Mouse (Mus musculus): ENCODE results near the gene Ikbke. TPM values are rescaled to one million over a fixed set of nuclear protein-coding genes. Genes with fewer than 3 reads are reported as not detected.

The Ikbke gene
- polyA plus RNA-seq, 2 experiments: 4.2 to 13.4 TPM

- Histone ChIP-seq H3K27me3 (ENCODE audit: control insufficient read depth, insufficient read depth, low read length) (no peaks in the 10 kb centered on the region), H3K9me3 (ENCODE audit: control insufficient read depth, low read length) (no peaks in the 10 kb centered on the region), H3K4me1 (ENCODE audit: control insufficient read depth, insufficient read depth, low read length) (no peaks in the 10 kb centered on the region), H3K9ac (ENCODE audit: low read depth, low read length, severe bottlenecking) (no peak overlapping the region), H3K27ac (replicated peaks; ENCODE audit: low read depth, low read length) (no peak overlapping the region), H3K36me3 (ENCODE audit: control insufficient read depth, insufficient read depth, low read length) (peaks cover 23% of the 10 kb centered on the region), H3K4me3 (replicated peaks; ENCODE audit: low read length) (no peak overlapping the region), H3K4me2 (replicated peaks; ENCODE audit: low read depth, low read length, severe bottlenecking) (no peak overlapping the region)
- no peak for TF ChIP-seq POLR2A (IDR thresholded peaks at IDR 0.05; ENCODE audit: borderline replicate concordance, extremely low read depth, insufficient read depth, insufficient read length)
- ATAC-seq (ENCODE audit: low FRiP score, low read depth) (no peak), DNase-seq (ENCODE audit: low spot score) (no peak)
- 73% methylated on average over 4 of the region's 4 CpGs for WGBS
These were observed 5.2 kb upstream of the Ikbke start for GRCm38 (mm10) chr1:131284616-131285015.

- H3K9me3 ChIP-seq (ENCODE audit: control insufficient read depth, low read length): no peaks in the 10 kb centered on the region
These were observed 4.8 kb upstream of the Ikbke start for GRCm38 (mm10) chr1:131284167-131284566.

GRCm38 (mm10) chr1:131281731-131282130, 2.3 kb upstream of the Ikbke start:
- no peak for DNase-seq (ENCODE audit: low spot score)
- no peak for TF ChIP-seq POLR2A (IDR thresholded peaks at IDR 0.05; ENCODE audit: borderline replicate concordance, extremely low read depth, insufficient read depth, insufficient read length)
- no peaks in the 10 kb centered on the region for H3K27me3 ChIP-seq (ENCODE audit: control insufficient read depth, insufficient read depth, low read length)

More at GRCm38 (mm10) chr1:131284167-131284566, 4.8 kb upstream of the Ikbke start:
- ATAC-seq (ENCODE audit: low FRiP score, low read depth) (no peak), DNase-seq (ENCODE audit: low spot score) (no peak)
- H3K27me3 ChIP-seq (ENCODE audit: control insufficient read depth, insufficient read depth, low read length): no peaks in the 10 kb centered on the region
- TF ChIP-seq POLR2A (IDR thresholded peaks at IDR 0.05; ENCODE audit: borderline replicate concordance, extremely low read depth, insufficient read depth, insufficient read length): no peak
- H3K27ac ChIP-seq (replicated peaks; ENCODE audit: low read depth, low read length): no peak overlapping the region
- H3K4me1 ChIP-seq (ENCODE audit: control insufficient read depth, insufficient read depth, low read length): peaks cover under 1% of the 10 kb centered on the region; the same call in 1 of the 2 replicates
- peaks cover 19% of the 10 kb centered on the region for H3K36me3 ChIP-seq (ENCODE audit: control insufficient read depth, insufficient read depth, low read length)
- no peak overlapping the region for H3K4me3 ChIP-seq (replicated peaks; ENCODE audit: low read length)
- WGBS: 83% methylated on average over 1 of the region's 1 CpGs
- no peak overlapping the region for H3K9ac ChIP-seq (ENCODE audit: low read depth, low read length, severe bottlenecking)
- H3K4me2 ChIP-seq (replicated peaks; ENCODE audit: low read depth, low read length, severe bottlenecking): no peak overlapping the region

GRCm38 (mm10) chr1:131280280-131280679, 874 bp upstream of the Ikbke start:
- H3K4me1 ChIP-seq (ENCODE audit: control insufficient read depth, insufficient read depth, low read length): peaks cover 8% of the 10 kb centered on the region; the same call in 1 of the 2 replicates
- 54% methylated on average over 3 of the region's 3 CpGs for WGBS
- ATAC-seq (ENCODE audit: low FRiP score, low read depth): no peak
- no peak overlapping the region for H3K27ac ChIP-seq (replicated peaks; ENCODE audit: low read depth, low read length)
- H3K9ac ChIP-seq (ENCODE audit: low read depth, low read length, severe bottlenecking): no peak overlapping the region
- H3K9me3 ChIP-seq (ENCODE audit: control insufficient read depth, low read length): no peaks in the 10 kb centered on the region
- no peak overlapping the region for H3K4me2 ChIP-seq (replicated peaks; ENCODE audit: low read depth, low read length, severe bottlenecking)
- no peaks in the 10 kb centered on the region for H3K27me3 ChIP-seq (ENCODE audit: control insufficient read depth, insufficient read depth, low read length)
- no peaks in the 10 kb centered on the region for H3K36me3 ChIP-seq (ENCODE audit: control insufficient read depth, insufficient read depth, low read length)
- no peak overlapping the region for H3K4me3 ChIP-seq (replicated peaks; ENCODE audit: low read length)
- DNase-seq (ENCODE audit: low spot score): no peak
- no peak for TF ChIP-seq POLR2A (IDR thresholded peaks at IDR 0.05; ENCODE audit: borderline replicate concordance, extremely low read depth, insufficient read depth, insufficient read length)

More at GRCm38 (mm10) chr1:131281731-131282130, 2.3 kb upstream of the Ikbke start:
- Histone ChIP-seq H3K4me2 (replicated peaks; ENCODE audit: low read depth, low read length, severe bottlenecking) (no peak overlapping the region), H3K9ac (ENCODE audit: low read depth, low read length, severe bottlenecking) (no peak overlapping the region), H3K27ac (replicated peaks; ENCODE audit: low read depth, low read length) (no peak overlapping the region), H3K36me3 (ENCODE audit: control insufficient read depth, insufficient read depth, low read length) (0 out of 2 replicates have a peak, but pooled peaks cover 4% of the 10 kb centered on the region), H3K4me3 (replicated peaks; ENCODE audit: low read length) (no peak overlapping the region), H3K9me3 (ENCODE audit: control insufficient read depth, low read length) (no peaks in the 10 kb centered on the region), H3K4me1 (ENCODE audit: control insufficient read depth, insufficient read depth, low read length) (peaks cover 8% of the 10 kb centered on the region; the same call in 1 of the 2 replicates)
- WGBS: 48% methylated on average over 4 of the region's 4 CpGs
- ATAC-seq (ENCODE audit: low FRiP score, low read depth): peak; percentile 38

- TF ChIP-seq POLR2A (IDR thresholded peaks at IDR 0.05; ENCODE audit: borderline replicate concordance, extremely low read depth, insufficient read depth, insufficient read length): no peak
- ATAC-seq (ENCODE audit: low FRiP score, low read depth) (no peak), DNase-seq (ENCODE audit: low spot score) (no peak)
- no peaks in the 10 kb centered on the region for H3K36me3 ChIP-seq (ENCODE audit: control insufficient read depth, insufficient read depth, low read length)
- peak overlapping the region; percentile 38 for H3K4me3 ChIP-seq (replicated peaks; ENCODE audit: low read length)
- peak overlapping the region; percentile 60 for H3K4me2 ChIP-seq (replicated peaks; ENCODE audit: low read depth, low read length, severe bottlenecking)
- no peaks in the 10 kb centered on the region for H3K27me3 ChIP-seq (ENCODE audit: control insufficient read depth, insufficient read depth, low read length)
- peak overlapping the region; percentile 57 for H3K9ac ChIP-seq (ENCODE audit: low read depth, low read length, severe bottlenecking)
- no peak overlapping the region; the same call in 1 of the 2 replicates for H3K27ac ChIP-seq (replicated peaks; ENCODE audit: low read depth, low read length)
- H3K4me1 ChIP-seq (ENCODE audit: control insufficient read depth, insufficient read depth, low read length): peaks cover 8% of the 10 kb centered on the region; the same call in 1 of the 2 replicates
- 31% methylated on average over 7 of the region's 8 CpGs for WGBS
- H3K9me3 ChIP-seq (ENCODE audit: control insufficient read depth, low read length): no peaks in the 10 kb centered on the region
These were observed 575 bp downstream of the Ikbke start for GRCm38 (mm10) chr1:131278606-131279455.

All from limb, embryonic 14.5 days (tissue).